Mouse (Mus musculus) splenic B cell, adult 2 months (primary cell): Measurements from ENCODE around the gene Taldo1.
"Not testable (repeated sequence)": the region's sequence is repeated elsewhere in the genome, so short reads cannot be mapped to it uniquely, and the experiment has no call there.

Experiments
- DNase-seq: peaks from one replicate; pipeline ENCODE4 v3.0.0-alpha.2; 2011; ENCODE audit warnings: low read depth, low spot score
- H3K27me3 ChIP-seq: 2 replicates; pipeline ENCODE4 v1.6.1; 2012; ENCODE audit warnings: mild to moderate bottlenecking, low read length, moderate library complexity, mixed read lengths; ENCODE audit not compliant: control insufficient read depth, poor library complexity, insufficient read depth, severe bottlenecking
- H3K36me3 ChIP-seq: 2 replicates; pipeline ENCODE4 v1.6.1; 2012; ENCODE audit warnings: mild to moderate bottlenecking, low read length, moderate library complexity, mixed read lengths; ENCODE audit not compliant: control insufficient read depth, poor library complexity, insufficient read depth, severe bottlenecking

Gene Taldo1

DNA sequence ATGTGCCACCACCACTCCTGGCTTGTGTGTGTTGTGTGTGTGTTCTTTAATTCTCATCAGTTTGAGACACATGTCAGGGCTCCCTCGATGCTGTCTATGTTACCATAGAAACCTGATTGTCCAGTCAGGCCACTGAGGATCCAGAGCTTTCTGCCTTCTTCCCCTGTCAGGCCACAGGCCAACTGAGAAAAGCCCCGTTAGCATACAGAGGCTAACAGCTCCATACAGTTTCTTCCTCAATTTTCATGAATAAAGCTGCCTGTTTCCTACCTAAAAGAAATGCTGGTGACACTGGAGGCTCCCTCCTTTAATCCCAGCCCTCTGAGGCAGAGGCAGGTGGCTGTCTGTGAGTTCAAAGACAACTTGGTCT lies 44.5 kb downstream of the Taldo1 start:
- Histone ChIP-seq H3K36me3 (peaks cover 5% of the 10 kb centered on the region), H3K27me3 (no peaks in the 10 kb centered on the region)
- no peak for DNase-seq

DNA sequence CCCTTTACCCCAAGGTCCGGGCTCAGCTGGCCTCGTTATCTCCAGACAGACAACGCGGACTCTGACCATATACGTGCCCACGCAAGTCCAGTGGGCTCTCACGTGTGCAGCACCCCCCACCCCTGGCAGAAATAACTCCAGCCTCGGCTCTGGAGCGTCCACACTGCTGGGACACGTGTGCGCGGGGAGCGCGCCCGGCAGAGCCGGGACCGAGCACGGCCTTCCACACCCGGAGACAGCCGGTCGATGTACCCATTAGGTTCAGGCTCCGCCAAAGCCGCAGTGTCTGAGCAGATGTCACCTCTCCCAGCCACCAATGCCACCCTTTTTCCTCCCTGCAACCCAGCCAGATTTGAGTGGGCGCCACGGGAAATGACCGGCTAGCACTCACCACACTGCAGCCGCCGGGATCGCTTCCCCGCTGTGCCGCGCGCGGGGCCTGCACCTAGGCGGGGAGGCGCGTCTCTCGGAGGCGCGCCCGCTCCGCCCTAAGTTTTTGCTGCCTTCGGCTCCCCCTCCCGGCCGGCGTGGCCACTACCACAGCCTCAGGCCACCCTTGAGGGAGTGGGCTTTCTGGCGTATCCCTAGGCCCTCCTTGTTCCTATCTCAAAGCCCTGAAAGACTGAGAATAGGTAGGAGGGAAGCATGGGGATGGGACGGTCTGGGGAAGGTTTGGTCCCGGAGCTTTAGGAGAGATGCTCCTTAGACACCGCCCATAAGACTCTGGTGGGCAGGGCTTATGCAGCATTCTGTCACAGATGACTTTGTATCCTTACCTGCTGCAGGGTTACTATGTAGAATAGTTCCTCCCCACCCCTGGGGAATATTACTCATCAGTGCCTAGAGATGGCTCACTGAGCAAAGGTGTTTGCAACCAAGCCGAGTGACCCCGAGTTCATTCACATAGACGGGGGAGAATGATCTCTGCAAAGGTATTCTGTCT lies 45.5 kb downstream of the Taldo1 start, which contains the start of gene Slc25a22:
Gene Slc25a22 (minus strand): TSS at position 715 of the 943 bp plus-strand sequence.
- DNase-seq = peak; percentile 81
- Histone ChIP-seq H3K36me3 (peaks cover 1% of the 10 kb centered on the region), H3K27me3 (no peaks in the 10 kb centered on the region)

DNA sequence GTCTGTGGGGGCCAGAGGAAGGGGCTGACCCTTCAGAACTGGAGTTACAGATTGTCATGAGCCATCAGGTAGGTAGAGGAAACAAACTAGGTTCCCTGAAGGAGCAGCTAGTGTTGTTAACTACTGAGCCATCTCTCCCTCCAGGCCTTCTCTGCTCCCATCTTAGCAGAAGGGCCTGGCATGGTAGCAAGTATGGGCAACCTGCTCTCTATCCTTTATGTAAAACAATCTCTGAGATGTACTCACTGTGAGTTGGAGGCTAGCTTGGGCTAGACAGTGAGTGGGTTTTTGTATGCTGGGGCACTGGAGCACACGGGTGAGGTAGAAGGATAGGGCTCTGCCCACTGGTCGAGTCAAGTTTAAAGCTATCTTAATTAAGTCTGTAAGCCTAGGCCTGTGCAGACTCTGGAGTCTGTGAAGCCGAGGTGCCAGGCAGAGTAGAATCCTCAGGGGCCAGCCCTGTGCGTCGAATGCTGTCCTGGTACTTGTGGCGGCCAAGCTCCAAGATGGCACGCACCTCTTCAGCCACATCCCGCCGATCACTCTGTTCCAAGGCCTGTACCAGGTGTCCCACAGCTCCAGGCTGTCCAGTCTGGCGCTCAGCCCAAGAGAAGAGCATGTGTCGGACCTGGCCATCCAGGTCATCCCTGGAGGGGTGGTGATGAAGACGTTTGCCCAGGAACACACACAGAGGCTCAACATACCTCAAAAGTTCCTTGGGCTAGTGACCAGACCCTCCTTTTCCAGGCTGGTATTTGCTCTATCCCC lies 46.4 kb downstream of the Taldo1 start:
- no peaks in the 10 kb centered on the region; the same call in 1 of the 2 replicates for H3K36me3 ChIP-seq
- no peak for DNase-seq
- no peaks in the 10 kb centered on the region for H3K27me3 ChIP-seq

DNA sequence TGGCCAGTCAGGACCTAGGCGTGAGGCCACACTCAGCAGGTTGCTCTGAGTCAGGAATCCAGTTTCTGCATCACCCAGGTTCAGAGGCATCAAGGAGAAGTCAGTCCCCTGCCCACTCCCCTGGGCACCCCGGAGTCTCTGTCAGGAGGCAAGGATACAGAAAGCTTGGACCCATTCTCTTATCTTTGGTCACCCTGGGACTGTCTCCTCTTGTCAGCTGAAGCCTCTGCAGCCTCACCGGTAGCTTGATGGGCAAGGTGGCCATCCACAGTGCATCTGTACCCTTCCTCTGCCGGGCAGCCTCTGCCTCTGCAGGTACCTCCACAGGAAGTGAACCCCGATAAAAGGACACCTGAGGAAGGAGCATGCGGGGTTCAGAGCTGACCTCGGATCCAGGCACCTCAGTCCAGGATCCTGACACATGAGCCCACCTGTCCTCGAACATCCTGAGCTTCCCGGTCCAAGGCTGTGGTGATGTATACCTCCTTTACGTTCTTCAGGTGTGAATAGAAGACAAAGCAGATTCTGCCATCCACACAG lies 47.2 kb downstream of the Taldo1 start:
- H3K27me3 ChIP-seq = no peaks in the 10 kb centered on the region
- no peak for DNase-seq
- no peaks in the 10 kb centered on the region for H3K36me3 ChIP-seq

DNA sequence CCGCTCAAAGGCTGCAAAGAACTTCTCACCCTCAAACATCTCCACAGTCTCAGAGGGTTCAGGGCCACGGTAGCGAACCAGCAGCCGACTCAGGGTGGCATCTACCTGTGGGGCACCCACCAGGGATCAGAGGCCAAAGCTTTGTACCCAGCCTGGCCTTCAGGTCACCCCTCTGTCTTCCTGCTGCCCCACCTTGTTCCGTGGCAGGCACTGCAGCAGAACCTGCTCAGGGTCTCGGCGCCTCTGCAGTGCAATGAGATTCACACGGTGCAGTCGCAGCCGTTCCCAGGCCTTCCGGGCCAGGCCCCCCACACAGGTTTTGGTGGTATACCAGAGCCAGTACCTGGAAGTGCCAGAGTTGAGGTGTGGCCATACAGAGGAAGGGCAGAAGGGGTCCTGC lies 47.8 kb downstream of the Taldo1 start:
- Histone ChIP-seq H3K36me3 (no peaks in the 10 kb centered on the region), H3K27me3 (no peaks in the 10 kb centered on the region)
- DNase-seq = no peak

DNA sequence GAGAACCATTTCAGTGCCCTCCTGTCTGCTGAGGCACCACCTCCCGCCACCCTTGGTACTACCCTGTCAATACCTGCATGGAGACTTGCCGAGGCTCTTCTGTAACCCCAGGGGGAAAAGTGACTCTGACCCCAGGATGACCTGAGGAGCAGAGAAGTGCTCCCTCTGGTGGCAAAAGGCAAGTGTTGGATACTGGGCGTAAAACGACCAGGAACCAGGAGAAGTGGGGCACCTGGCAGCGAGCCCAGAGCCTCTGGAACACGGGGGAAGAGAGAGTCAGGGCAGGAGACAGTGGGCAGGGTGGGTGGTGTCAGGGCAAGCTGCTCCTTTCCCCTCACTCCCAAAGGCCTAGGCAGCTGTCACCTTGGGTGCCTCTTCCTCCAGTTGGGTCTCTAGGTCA lies 48.6 kb downstream of the Taldo1 start:
- H3K27me3 ChIP-seq = no peaks in the 10 kb centered on the region
- no peaks in the 10 kb centered on the region for H3K36me3 ChIP-seq
- peak; percentile 72 for DNase-seq

DNA sequence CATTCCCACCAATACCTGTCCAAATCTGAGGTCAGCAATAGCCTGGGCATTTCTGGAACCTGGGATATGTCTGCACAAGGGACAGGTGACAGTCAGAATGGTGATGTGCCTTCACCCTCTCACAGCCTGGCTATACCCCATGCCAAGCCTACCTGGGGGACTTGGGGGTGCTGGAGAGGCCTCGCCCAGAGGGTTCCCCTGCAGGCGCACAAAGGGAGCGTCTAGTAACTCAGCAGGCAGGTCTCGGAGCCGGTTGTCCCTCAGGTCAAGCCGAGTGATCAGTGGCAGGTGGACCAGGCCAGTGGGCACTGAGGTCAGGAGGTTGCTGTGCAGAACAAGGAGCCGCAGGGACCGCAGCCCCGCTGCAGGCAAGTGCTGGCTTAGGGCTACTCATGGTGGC lies 49.5 kb downstream of the Taldo1 start:
- Histone ChIP-seq H3K27me3 (no peaks in the 10 kb centered on the region), H3K36me3 (no peaks in the 10 kb centered on the region)
- no peak for DNase-seq

DNA sequence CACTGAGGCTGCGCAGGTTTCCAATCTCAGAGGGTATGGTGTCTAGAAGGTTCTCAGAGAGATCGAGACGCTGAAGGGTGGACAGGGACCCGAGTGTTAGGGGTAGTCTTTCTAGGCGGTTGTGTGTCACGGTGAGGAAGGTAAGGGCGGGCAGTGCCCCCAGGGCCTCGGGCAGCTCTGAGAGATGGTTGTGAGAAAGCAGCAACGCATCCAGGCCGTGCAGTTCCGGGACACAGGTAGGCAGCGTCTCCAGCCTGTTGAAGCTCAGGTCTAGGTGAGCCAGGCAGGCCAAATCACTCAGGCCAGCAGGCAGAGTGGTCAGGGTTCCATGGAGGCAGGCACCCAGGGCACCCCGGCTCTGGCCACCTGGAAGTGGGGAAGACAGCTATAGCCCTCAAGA lies 50.2 kb downstream of the Taldo1 start:
- H3K27me3 ChIP-seq = no peaks in the 10 kb centered on the region
- no peaks in the 10 kb centered on the region for H3K36me3 ChIP-seq
- DNase-seq = no peak

DNA sequence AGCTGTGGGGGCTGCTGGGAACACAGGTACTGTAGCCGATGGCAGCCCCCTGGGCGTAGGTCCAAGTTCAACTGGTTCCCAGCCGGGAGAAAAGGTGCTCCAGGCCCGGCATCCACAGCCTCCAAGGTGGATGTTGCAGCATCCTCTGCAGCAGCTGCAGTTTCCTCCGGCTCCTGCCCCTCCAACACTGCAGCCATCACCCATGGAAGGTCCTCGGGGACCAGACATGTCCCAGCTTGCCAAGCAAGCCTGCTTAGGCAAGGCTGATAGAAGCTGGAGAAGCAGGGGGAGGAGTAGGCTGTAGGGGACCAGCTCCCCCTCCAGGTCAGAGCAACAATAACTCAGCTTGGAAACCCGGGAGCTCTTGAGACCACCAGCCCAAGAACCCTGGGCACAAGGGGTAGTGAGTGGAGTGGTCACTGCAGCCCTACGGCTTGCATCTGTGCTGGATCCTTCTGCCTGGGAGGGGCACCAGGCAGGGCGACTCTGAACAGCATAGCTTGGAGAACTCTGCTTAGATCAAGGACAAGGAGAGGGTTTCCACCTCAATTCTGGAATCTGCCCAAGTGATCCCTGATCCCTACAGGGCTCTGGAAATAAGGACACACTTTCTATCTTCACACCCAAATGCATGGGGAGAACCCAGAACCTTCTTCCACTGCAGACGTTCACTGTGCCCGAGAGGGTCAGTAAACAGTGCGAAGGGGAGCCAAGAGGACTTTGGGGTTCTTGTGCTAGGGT lies 51.3 kb downstream of the Taldo1 start:
- no peaks in the 10 kb centered on the region for H3K27me3 ChIP-seq
- H3K36me3 ChIP-seq = no peaks in the 10 kb centered on the region
- DNase-seq = no peak

DNA sequence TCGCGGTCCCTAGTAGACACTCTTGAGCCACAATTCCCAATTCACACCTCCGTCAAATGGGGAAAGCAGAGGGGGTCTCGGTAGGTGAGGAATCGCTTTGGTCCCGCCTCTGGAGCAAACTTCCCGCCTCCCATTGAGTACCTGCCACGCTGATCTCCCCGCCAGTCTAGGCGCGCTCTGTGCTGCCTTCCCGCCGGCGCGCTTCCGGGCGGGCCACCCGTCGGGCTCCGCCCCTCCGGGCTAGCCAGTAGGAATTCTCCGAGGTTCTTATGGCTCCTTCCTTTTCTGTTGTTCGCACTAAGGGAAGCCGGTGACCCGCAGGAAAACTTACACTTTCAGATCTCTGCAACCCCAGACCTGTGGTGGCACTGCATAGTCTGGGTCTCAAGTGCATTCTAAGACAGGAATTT lies 51.8 kb downstream of the Taldo1 start, which contains the start of gene Pidd1:
Gene Pidd1 (minus strand): TSS at position 198 of the 410 bp plus-strand sequence.
- H3K36me3 ChIP-seq = peaks cover 3% of the 10 kb centered on the region; the same call in 1 of the 2 replicates
- DNase-seq = peak; percentile 53
- no peaks in the 10 kb centered on the region for H3K27me3 ChIP-seq

DNA sequence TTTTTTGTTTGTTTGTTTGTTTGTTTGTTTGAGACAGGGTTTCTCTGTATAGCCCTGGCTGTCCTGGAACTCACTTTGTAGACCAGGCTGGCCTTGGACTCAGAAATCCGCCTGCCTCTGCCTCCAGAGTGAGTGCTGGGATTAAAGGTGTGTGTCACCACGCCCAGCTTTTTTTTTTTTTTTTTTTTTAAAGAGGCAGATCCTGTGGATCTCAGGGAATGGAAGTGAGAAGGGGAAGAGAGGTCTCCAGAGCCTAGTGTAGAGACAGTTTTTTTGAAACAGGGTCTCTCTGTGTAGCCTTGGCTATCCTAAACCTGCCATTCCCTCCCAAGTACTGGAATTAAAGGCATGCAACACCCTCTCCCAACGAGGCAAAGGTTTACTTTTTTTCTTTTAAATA lies 54.4 kb downstream of the Taldo1 start:
- H3K36me3 ChIP-seq = peaks cover 11% of the 10 kb centered on the region
- DNase-seq, H3K27me3 ChIP-seq: not testable (repeated sequence)

DNA sequence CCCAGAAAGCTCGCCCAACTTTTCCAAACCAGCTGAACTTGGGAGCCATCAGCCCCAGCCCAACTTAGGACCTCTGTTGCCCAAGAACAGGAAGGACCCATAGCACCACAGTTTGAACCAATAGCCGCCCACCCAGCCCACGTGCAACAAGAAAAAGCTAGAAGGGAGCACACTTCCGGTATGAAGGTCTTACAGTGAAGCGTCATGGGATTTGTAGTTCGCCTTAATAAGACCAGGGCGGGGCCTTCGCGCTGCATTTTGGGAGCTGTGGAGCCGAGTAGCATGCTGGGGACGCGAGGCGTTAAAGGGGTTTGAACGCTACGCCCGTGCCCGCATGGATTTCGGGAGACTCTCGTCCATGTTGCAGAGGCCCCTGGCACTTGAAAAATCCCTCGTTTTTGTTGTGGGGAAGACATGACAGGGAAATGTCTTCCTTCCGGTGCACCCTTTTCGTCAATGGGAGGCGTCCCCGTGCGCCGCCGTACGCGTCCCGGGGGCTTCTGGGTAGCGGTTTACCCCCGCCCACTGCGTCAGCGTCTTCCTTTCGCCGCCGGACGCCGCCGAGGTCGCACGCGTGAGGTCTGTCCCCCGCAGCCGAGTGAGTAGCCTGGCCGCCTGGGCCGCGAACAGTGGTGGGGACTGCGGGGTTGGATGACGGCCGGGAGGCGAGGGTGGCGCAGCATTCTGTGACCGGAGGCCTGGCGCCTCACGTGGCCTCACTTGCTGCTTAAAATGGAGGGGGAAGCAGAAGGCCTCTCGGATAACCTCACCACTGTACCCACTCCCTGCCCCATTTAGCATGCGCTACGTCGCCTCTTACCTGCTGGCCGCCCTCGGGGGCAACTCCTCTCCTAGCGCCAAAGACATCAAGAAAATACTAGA lies 55.4 kb downstream of the Taldo1 start, which contains the start of gene Rplp2:
Gene Rplp2 (plus strand): TSS at position 261 of the 882 bp plus-strand sequence.
- peak; percentile 93 for DNase-seq
- peaks cover 11% of the 10 kb centered on the region for H3K36me3 ChIP-seq
- H3K27me3 ChIP-seq = no peaks in the 10 kb centered on the region

DNA sequence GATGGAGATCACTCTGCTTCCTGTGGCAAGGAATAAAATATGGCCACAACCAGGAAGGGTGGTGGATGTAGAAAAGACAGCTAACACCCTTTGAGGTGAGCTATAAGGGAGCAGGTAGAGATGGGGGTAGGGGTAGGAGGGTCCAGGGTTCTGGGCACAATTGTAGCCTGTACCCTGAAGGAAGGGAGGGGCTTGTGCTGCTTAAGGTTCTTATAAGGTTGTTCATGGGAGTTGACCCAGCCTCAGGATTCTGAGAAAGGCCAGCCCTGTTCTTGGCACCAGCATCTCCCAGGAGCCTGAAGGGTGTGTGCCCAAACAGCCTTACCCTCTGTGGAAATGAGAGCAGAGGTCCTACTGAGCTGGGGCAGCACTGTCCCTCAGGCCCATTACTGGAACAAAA lies 59.9 kb downstream of the Taldo1 start:
- peaks cover 11% of the 10 kb centered on the region for H3K36me3 ChIP-seq
- DNase-seq = no peak

More for the DNA sequence above, 59.9 kb downstream of the Taldo1 start:
- H3K27me3 ChIP-seq = no peaks in the 10 kb centered on the region
